Mouse (Mus musculus) olfactory bulb, adult 2 months (tissue): ENCODE measurements at regions not wholly inside any gene's neighbourhood (a gene's known extent, or its start where the extent isn't known, plus 50 kb on each side); places are given as distances from the start of the nearest gene placed in this dataset.

Source experiments
- CTCF ChIP-seq: fragments of 200-500 bp; IDR thresholded peaks from 2 replicates; pipeline ENCODE4 v1.5.1; 2012; ENCODE audit warnings: low read depth, mild to moderate bottlenecking, low read length, moderate library complexity; ENCODE audit not compliant: insufficient read depth
- POLR2A ChIP-seq: fragments of 200-500 bp; IDR thresholded peaks from 2 replicates; pipeline ENCODE4 v1.6.1; 2012; ENCODE audit warnings: mild to moderate bottlenecking, low read depth, low read length, moderate library complexity; ENCODE audit not compliant: insufficient read depth

DNA sequence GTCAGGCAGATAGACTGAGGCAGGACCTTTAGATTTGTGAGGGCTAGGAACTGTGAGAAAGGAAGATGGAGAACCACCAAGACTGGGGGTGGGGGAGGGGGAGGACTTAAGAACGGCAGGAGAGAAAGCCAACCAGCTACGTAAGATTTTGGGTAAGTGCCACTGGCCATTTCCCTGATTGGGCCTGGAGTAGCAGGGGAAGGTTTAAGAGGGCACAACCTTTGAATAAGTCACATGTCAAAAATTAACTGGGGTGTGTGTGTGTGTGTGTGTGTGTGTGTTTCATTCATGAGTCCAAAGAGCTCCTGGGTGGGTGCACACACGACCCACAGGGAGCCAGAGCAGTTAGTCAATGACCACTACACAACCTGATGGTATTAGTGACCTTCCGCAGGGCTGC, 161.6 kb upstream of the Ctnnb1 start:
- no peak for TF ChIP-seq POLR2A
- no peak for TF ChIP-seq CTCF
